Mouse (Mus musculus) urinary bladder, postnatal 4 days (tissue): ENCODE data around the gene Snx29.

Experiments used
- DNase-seq, 2 experiments: peaks; one replicate each; pipeline ENCODE4 v3.0.0; 2021 to 2022; ENCODE audit warnings: low spot score in 2 of 2

Gene Snx29

GRCm38 (mm10) chr16:11637794-11638193 lies 315.1 kb downstream of the Snx29 start:
- no peak for DNase-seq

GRCm38 (mm10) chr16:11638739-11639138 lies 316.0 kb downstream of the Snx29 start:
- DNase-seq, result no peak

- no peak for DNase-seq
These were observed 317.2 kb downstream of the Snx29 start for GRCm38 (mm10) chr16:11639936-11640335.

GRCm38 (mm10) chr16:11643603-11644002 lies 320.9 kb downstream of the Snx29 start:
- DNase-seq, result no peak

- DNase-seq, result no peak
These were observed 321.7 kb downstream of the Snx29 start for GRCm38 (mm10) chr16:11644399-11644798.

GRCm38 (mm10) chr16:11645668-11646067 lies 323.0 kb downstream of the Snx29 start:
- no peak for DNase-seq

- DNase-seq, result no peak
These were observed 324.1 kb downstream of the Snx29 start for GRCm38 (mm10) chr16:11646745-11647289.

GRCm38 (mm10) chr16:11648169-11648688 lies 325.5 kb downstream of the Snx29 start:
- DNase-seq, result no peak

- no peak for DNase-seq
These were observed 330.1 kb downstream of the Snx29 start for GRCm38 (mm10) chr16:11652686-11653366.

- DNase-seq, result no peak
These were observed 333.2 kb downstream of the Snx29 start for GRCm38 (mm10) chr16:11655893-11656292.

- DNase-seq, result no peak
These were observed 334.4 kb downstream of the Snx29 start for GRCm38 (mm10) chr16:11657111-11657510.

- no peak for DNase-seq
These were observed 336.5 kb downstream of the Snx29 start for GRCm38 (mm10) chr16:11659111-11659720.

- no peak for DNase-seq
These were observed 342.4 kb downstream of the Snx29 start for GRCm38 (mm10) chr16:11664896-11665705.

GRCm38 (mm10) chr16:11665869-11666268 lies 343.2 kb downstream of the Snx29 start:
- DNase-seq, result no peak

- no peak for DNase-seq
These were observed 345.7 kb downstream of the Snx29 start for GRCm38 (mm10) chr16:11668375-11668774.

GRCm38 (mm10) chr16:11668878-11669277 lies 346.2 kb downstream of the Snx29 start:
- no peak for DNase-seq

GRCm38 (mm10) chr16:11670251-11670970 lies 347.7 kb downstream of the Snx29 start:
- DNase-seq, result no peak

- DNase-seq, result no peak
These were observed 348.2 kb downstream of the Snx29 start for GRCm38 (mm10) chr16:11670971-11671310.

GRCm38 (mm10) chr16:11676006-11676405 lies 353.3 kb downstream of the Snx29 start:
- no peak for DNase-seq

- no peak for DNase-seq
These were observed 362.6 kb downstream of the Snx29 start for GRCm38 (mm10) chr16:11685264-11685663.

- no peak for DNase-seq
These were observed 363.1 kb downstream of the Snx29 start for GRCm38 (mm10) chr16:11685735-11686340.
